Mouse (Mus musculus): ENCODE data around the gene F13a1.
A peak's percentile ranks its signal among the peaks of the same experiment; 100 is the strongest.

The F13a1 gene

DNA sequence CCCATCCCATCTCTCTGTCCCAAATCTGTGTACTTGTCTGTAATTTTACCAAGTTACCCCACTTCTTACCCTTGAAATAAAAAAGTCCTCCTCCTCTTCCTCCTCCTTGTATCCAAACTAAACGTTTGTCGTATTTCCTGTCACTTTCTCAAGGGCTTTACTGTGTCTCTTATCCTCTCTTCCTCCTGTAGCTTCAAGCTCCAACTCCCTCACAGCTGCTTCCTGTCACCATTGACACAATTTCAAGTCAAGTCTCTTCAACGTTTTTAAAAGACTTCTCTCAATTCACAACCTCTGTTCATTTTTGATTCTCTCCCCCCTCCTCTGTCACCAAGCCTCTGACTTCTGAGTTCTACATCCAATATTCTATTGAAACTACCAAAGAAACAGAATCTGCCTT, at the start of gene F13a1:
F13a1 (minus strand) TSS at position 119 of the 400 bp plus-strand sequence.
- DNase-seq (ENCODE audit: low spot score), result no peak

DNA sequence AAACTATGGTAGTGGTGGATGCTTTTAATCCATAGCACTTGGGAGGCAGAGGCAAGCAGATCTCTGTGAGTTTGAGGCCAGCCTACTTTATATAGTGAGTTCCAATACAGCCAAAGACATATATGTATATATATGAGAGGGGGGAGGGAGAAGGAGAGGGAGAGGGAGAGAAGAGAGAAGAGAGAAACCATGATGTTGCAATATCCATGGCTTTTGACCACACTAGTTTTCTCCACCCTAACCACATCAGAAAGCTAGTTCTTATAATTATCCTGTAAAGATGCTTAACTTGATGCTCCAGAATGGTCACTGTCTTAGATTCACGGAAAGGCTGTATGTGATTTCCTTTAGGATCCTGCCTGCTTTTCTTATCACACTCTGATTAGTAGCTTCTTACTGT, 41.6 kb upstream of the F13a1 start:
- DNase-seq (ENCODE audit: low spot score), result no peak

DNA sequence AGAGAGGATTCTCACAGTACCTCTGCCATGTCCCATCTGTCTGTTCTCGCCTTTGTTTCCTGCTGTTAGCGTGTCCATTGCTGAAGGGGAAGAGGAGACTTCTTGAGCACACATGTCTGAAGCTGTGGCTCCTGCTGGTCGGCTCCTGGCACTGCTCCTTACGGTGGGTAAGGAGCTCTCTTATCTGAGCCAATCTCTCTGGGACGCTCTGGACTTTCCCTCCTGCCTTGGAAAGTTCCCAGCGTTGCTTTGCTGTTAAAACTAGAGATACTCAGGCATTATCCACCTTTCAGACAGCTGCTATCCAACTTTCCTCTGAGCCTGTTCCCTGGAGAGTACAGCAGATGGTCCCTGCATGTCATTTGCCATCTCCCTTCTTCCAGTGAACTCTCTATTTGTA, 39.1 kb upstream of the F13a1 start:
- DNase-seq (ENCODE audit: low spot score), result no peak

DNA sequence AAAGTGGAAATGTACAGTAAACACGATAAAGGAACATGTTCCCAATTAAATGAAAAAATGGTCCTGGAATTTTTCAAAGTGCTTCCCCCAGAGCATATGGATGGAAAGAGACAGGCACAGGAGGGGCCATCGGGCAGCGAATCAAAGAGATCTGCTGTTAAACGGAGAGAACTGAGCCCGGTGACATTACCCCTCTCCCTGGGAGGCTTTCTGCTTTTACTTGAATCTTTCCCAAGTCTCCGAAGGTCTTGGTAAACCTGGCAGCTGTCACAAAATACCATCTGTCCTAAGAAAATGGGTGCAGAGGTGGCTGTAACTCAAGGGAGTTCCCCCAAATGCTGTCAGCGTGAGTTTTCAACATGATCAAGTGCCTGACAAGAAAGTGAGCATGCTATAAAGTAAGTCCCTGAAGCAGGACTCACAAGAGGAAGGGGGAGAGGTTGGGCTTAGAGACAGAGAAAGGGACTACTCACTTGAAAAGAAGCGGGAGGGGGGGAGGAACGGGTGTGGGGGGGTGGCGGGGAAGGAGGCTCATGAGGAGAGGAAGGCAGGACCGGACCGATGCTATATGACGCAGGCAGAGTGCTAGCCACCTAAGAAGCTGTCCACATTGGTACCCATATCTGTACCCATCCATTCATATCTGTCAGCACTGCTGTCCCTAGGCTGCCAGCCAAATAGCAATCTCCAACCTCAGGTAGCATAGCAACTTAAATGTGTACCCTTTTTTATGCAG, 31.6 kb upstream of the F13a1 start:
- DNase-seq (ENCODE audit: low spot score), result no peak

DNA sequence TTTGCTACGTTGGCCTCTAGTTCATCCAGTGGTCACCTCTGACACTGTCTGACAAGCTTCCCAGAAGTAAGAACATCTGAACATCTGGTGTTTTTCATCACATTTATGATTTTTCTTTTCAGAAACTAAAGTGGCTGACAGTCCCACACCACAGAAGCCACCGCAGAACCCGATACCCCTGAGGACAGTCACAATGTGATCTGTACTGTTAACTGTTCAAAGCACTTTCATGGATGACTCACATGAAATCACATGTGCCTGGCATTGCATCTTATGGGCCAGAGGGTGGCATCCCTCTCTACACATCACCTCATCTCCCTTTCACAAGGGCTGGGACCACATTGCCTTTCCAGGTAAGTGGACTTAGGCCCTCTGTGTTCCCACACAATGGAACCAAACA, 21.3 kb upstream of the F13a1 start:
- no peak for DNase-seq (ENCODE audit: low spot score)

DNA sequence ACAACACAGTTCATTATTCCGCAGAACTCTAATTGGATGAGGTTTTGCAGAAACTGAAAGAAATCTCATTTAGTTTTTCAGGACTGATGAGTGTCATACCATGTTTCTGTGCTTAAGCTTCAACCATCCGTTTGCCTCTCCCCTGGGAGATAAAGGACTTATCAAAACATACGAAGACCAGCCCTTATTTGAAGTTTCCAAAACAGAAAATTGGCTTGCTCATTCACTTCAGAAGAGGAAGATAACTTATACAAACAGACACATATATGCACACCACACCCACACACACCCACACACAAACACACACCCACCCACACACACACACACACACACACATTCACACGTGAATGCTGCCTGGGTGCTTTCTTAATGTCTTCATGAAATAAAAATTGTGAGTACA, 20.8 kb upstream of the F13a1 start:
- peak; percentile 12 for DNase-seq (ENCODE audit: low spot score)

DNA sequence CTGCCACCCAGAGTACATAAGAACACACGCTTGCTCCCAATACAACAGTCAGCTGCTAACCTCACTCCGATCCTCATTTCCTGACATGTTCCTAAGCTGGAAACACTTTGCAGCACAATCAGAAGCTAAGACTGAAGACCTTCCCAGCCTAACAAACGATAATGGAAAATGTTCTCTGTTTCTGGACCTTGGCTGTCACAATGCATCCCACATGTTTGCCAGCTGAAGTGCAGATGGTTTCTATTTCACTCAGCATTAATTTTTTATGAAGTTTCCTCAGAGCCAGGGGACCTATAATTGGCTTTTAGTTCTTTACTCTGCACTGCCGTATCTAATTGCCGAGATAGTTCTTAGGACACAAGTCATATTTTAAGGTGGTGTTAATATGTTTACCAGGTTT, 10.8 kb upstream of the F13a1 start:
- no peak for DNase-seq (ENCODE audit: low spot score)

DNA sequence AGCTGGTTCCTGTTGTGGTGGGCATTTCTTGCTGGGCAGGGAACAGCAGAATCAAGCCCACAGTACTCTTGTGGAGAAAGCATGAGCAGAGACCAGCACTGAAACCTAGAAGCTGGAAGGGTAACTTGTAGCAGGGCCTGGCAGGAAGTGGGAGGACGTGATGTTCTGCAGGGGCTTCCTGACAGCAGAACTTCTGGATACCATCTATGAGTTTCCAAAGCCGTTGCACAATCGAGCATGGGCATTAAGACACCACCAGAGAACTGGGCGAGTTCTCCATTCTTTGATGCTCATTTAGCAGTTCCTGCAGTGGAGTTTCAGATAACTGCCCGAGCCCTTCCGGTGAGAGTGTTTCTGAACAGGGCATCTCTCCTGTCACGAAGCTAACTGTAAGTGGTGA, 6.6 kb upstream of the F13a1 start:
- DNase-seq (ENCODE audit: low spot score), result no peak

DNA sequence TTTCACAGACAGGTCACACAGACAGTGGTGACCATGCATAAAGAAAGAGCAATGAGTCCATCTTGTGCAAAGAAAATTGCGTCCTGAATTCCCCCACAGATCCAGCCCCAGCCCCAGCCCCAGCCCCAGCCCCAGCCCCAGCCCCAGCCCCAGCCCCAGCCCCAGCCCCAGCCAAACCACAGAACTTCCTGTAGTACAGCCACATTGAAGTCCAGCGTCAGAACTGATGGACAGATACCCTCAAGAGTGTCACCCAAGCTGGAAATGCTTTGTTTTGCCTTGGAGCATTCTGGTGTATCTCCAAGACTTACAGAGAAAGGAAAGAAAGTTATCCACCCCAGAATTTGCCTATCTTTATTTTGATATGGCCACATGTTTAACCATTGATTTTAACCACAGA, 413 bp downstream of the F13a1 start:
- DNase-seq (ENCODE audit: low spot score), result no peak

DNA sequence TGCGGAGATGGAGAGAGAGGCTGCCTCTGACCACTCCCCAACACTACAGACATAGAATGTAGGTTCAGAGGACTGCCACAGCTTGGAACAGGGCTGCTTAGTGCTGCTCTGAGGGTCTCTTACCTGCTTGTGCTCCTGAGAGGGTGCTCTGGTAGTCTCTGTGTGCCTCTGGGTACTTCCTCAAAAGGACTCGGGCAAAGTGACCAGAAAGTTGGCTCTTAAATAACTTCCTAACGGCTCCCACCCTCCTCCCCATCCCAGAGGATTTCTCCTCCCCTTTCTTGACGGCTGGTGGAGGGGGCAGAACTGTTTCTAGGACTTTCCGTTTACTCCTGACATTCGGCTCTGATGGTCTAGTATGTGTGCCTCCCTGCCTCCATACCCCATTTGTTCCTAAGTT, 1.0 kb downstream of the F13a1 start:
- DNase-seq (ENCODE audit: low spot score), result no peak

DNA sequence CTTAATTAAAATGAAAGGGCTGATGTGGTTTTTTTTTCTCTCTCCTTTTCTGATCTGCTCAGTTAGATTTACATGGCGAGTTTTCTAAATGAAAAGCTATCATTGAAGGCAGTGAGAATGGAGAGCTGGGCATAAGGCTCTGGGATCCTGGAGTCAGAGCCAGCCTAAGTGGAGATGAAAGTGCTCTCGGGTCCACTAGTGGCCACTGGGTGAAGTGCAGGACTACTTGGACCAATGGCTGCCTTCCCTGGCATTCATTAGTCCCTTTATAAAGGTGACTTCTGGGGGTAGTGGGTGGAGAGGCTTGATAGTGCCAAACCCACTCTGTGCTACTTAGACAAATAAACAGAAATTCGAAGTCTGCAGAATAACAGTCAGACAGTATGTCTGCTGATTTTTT, 5.0 kb downstream of the F13a1 start:
- DNase-seq (ENCODE audit: low spot score), result no peak

DNA sequence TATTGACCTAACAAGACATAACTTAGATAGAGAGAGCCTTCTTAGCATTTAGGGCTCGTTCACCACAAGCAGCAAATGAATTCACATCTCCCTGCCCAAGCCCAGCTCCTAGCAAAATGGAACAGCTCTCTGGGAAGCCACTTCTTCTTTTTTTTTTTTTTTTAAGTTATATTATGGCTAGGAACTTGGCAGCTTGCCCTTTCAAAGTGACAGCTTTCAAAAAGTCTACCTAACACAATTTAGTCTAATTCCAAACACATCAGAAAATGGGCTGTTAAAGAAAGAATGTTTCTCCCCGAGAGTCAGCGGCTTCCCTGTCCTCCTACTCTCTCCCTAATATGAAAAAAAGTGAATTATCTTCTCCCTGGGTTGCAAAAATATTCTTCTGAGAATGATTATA, 15.3 kb downstream of the F13a1 start:
- no peak for DNase-seq (ENCODE audit: low spot score)

DNA sequence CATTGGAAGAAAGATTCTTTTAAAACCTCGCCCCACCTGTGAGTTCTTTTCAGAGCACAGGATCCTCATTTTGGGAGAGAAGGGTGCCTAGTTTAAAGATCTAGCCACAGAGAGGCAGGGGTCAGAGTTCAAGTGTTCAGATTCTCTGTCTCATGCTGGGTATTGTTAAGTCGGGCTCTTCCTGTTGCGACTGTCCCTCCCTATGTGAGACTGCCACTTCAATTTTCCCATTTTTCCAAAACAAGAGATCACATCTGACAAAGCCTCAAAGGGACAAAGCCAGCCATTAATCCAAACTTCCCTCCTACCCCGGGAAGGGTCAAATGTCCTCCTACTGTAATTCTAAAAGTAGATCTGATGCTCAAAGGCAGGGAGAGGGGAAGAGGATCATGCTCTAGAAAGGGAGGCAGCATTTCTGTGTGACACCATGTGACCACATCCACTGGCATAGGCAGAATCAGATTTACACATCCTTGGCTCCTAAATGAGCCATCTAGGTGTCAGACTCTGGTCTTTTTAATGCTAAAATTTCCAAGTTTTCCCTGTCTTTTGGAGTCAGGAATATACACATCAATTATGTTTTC, 24.0 kb downstream of the F13a1 start:
- DNase-seq (ENCODE audit: low spot score), result no peak

DNA sequence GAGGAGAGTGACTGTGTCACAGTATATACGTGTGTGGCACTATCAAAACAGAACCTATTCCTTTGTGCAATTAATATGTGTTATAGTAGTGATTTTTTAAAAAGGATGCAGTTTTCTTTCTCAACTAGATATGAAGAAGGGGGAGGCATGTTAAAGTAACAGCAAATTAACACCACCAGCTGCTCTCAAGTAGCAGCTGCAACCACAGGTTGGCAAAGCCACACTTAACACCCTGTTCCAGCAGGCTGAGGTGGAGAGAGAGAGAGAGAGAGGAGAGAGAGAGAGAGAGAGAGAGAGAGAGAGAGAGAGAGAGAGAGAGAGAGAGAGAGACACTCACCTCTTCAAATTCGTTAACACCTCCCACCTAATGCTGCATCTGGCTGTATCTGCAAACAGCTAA, 28.5 kb downstream of the F13a1 start:
- no peak for DNase-seq (ENCODE audit: low spot score)

DNA sequence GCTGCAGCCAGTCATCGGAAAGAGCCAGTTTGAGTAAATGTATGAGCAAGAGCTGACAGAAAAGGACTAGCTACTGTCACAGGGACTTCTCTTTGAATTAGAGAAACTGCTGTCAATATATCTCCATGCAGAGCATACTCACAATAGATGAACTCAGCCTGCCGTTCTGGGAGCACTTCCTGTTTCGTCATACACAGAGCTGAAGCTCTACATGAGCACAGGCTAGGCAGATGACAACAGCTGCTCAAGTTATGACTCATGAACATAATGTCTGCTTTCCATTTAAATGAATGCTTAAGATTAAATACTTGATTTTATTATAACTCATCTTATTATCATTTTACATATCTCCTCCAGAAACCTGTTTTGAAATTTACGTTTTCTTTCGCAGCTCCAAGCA, 39.3 kb downstream of the F13a1 start:
- DNase-seq (ENCODE audit: low spot score), result no peak

DNA sequence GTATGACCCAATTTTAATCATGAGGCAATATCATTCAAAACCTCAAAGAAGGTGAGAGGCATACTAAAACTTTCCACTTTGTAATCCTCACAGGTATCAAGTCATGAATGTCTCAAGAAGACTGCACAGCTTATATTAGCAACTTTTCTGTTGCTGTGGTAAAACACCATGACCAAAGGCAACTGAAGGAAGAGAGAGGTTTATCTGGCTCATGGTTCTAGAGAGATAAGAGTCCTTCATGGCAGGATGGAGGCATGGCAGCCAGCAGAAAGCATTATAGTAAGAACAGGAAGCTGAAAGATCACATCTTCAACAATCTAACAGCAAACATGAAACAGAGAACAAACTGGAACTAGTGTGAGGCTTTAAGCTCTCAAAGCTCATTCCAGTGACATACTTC, 43.8 kb downstream of the F13a1 start:
- no peak for DNase-seq (ENCODE audit: low spot score)

DNA sequence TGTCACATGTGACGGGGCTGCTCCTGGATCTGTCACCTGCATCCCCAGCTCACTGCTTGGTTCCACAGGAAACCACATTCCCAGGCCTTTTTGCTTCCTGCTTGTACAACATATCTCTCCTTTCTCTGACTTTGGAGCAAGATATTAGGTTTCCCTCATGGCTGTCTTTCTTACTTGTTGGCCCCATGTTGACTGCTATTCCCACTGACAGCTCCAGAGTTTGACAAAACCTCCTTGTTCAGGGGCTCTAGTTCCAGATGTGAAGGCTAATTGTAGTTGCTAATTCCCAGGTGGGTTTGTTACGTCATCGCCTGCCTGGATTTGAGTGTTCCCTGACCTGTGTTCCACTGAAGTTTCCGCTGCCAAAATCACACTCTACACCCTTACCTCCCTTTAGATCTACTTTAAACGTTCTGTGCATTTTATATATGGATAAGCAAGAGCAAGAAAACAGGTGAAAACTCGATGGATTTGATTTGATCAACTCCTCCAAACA, 50.8 kb downstream of the F13a1 start:
- no peak for DNase-seq (ENCODE audit: low spot score)

DNA sequence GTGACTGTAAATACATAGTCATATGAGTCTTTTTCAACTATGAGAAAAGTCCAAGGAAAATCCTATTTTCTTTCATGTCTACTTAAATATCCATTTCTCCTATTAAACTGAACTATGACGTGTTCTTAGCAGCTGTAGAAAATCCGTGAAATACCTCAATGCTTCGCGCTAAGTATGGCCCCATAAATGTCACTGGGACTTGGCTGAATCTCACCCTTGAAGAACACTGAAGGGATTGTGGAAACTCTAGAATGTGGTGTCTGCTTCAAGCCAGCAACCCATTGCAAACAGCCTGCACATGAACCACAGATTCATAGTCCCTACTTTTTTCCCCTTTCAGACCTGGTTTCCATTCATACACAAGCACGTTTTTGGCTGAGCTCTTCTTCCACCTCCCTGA, 56.5 kb downstream of the F13a1 start:
- no peak for DNase-seq (ENCODE audit: low spot score)

DNA sequence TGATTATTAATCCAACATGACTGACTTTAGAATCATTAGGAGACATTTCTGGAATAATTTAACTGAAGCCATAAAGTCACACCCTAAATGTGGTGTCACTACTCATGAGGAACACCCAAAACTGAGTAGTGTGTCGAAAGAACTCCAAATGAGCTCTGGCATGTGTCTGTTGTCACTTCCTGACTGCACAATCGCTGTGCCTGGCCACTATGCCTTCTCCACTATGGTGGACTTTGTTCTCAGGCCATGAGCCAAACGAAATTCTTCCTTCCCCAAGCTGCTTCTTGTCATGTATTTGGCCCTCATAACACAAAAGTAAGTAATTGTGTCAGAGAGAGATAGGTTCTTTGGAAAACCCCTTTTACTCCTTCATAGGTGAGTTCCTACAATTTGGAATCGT, 61.7 kb downstream of the F13a1 start:
- no peak for DNase-seq (ENCODE audit: low spot score)

DNA sequence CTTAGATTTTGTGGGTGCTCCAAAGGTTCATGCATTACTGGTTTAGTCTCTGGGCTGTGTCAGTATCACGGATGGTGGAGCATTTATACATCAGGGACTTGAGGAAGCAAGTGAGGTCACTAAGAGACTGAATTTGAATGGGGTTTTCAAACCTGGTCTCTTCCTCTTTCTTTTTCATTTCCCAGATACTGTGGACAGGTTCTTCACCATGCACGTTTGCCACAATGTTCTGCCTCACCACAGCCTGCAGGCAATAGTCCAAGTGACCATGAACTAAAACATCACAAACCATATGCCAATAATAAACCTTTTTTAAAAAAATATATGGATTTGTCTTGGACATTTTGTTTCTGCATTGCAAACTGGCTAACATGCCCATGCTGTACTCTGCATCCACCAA, 77.0 kb downstream of the F13a1 start:
- DNase-seq (ENCODE audit: low spot score), result no peak

DNA sequence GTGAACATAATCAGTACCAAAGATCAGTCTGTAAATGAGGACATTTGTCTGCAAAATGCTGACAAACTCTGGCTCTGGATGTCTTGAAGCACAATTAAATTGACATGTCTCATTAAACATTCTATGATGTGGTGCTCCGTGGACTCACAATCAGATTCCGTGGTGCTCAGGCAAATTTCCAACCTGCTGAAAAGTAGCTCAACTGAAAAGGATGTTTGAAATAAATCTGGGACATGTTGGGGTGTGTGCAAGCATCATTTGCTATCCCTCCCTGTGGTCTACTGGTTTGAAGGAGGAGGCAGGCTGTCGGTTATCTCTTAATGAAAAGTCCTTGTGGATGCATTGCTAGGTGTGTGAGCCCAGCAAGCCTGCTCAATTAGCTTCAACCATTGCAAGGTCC, 77.8 kb downstream of the F13a1 start:
- DNase-seq (ENCODE audit: low spot score), result no peak

DNA sequence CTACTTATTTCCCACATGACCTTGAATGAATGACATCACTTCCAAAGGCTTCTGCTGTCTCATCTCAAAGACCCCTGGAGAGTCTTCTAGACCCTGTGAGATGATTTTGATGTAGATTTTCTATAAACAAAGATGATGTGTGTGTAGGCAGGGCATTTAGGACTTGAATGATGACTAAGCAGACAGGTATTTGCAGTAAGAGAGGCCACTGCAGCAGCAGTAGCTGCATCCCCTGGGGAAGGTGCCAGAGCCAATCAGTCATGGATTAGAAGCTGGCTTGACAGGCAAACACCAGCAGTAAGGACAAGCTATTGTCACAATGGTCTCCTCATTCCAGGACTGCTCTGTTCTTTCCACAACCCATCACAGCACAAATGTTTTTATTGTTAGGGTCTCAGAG, 87.1 kb downstream of the F13a1 start:
- no peak for DNase-seq (ENCODE audit: low spot score)

DNA sequence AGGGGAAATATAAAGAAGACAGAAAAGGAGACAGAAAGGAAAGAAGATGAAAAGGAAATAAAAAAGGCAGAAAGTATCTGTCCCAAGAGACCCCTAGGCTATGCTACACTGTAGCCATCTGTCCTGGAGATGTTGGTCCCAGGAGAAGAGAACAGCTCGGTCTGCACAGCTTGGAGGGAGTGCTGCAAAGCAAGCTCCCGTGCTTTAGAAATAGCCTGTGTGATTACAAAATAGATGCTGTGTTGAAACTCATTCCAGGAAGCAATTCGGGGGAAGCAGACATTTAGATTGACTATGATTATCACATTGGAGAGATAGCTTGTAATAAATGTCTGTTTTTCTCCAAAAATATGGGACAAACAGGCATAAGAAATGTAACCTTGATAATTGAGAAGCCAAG, 91.0 kb downstream of the F13a1 start:
- no peak for DNase-seq (ENCODE audit: low spot score)

DNA sequence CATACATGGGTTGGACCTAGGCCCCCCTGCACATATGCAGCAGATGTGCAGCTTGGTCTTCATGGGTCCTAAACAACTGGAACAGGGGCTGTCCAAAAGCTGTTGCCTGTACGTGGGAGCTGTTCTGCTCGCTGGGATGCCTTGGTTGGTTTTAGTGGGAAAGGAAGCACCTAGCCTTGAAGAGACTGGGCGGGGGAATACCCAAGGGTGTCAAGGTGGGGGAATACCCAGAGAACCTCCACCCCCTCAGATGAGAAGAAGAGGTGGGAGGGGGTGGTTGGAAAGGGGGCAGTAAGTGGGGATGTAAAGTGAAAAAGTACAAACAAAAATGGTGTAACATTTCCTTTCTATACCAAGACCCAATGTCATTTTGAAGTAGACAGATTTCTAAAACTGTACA, 95.1 kb downstream of the F13a1 start:
- DNase-seq (ENCODE audit: low spot score), result no peak
